ENCODE assay signal across 9 mouse cellular contexts in genomic region chr4:62736421-62736820, GRCm38 (mm10).
A peak's percentile ranks its signal among the peaks of the same experiment; 100 is the strongest.
DNase-seq lines count a peak whose midpoint lies in the region; ATAC-seq lines count a peak whose summit lies in the region.
"Had no signal": no experiment of that assay in that cellular context is flagged by ENCODE, and none has a peak within 500 bp of the region (broad histone marks: within the 10 kb centered on the region; RNA-seq: fewer than 3 reads in every experiment).

No protein-coding gene starts in this region.

- H3K4me1 ChIP-seq in hindbrain, embryonic 13.5 days (replicated peaks), result peaks cover 31% of the 10 kb centered on the region
- 0 out of 2 replicates have a peak, but pooled peaks cover 10% of the 10 kb centered on the region for H3K4me1 ChIP-seq in hindbrain, embryonic 14.5 days (replicated peaks; ENCODE audit: control insufficient read depth, insufficient read depth, low read length)

- no peaks in the 10 kb centered on the region for H3K27me3 ChIP-seq in hindbrain, embryonic 13.5 days
- no peaks in the 10 kb centered on the region for H3K27me3 ChIP-seq in hindbrain, embryonic 14.5 days (ENCODE audit: control insufficient read depth, insufficient read depth, low read length)
- H3K27me3 ChIP-seq: CH12.LX had no signal

- no peaks in the 10 kb centered on the region for H3K9me3 ChIP-seq in hindbrain, embryonic 13.5 days
- H3K9me3 ChIP-seq in hindbrain, embryonic 14.5 days (ENCODE audit: control insufficient read depth, low read length), result no peaks in the 10 kb centered on the region

- H3K4me3 ChIP-seq in hindbrain, embryonic 13.5 days, result no peak overlapping the region
- no peak overlapping the region for H3K4me3 ChIP-seq in hindbrain, embryonic 14.5 days (replicated peaks; ENCODE audit: low read length)

- peak overlapping the region; percentile 56; the same call in 1 of the 2 replicates for H3K9ac ChIP-seq in hindbrain, embryonic 13.5 days
- no peak overlapping the region for H3K9ac ChIP-seq in hindbrain, embryonic 14.5 days

- DNase-seq in hindbrain, embryonic 14.5 days (ENCODE audit: low spot score), result no peak
- DNase-seq in NIH3T3 (ENCODE audit: low read depth), result peak; percentile 79
- peak; percentile 60 for DNase-seq in gastrocnemius, postnatal 25 days
- peak; percentile 32 to 50 for DNase-seq in kidney, postnatal 36 days
- DNase-seq in urinary bladder, postnatal 10 days (ENCODE audit: low spot score), result no peak
- no peak for DNase-seq in adrenal gland, adult 8-10 months

- ATAC-seq in hindbrain, embryonic 13.5 days (ENCODE audit: low FRiP score), result no peak
- no peak for ATAC-seq in hindbrain, embryonic 14.5 days (ENCODE audit: low FRiP score)
- no peak for ATAC-seq in activated CD4-positive, CD25-positive, alpha-beta regulatory T cell, adult 4 months

- H3K4me2 ChIP-seq in hindbrain, embryonic 13.5 days, result no peak overlapping the region
- H3K4me2 ChIP-seq in hindbrain, embryonic 14.5 days (replicated peaks), result no peak overlapping the region

- H3K36me3 ChIP-seq in hindbrain, embryonic 13.5 days, result no peaks in the 10 kb centered on the region
- no peaks in the 10 kb centered on the region for H3K36me3 ChIP-seq in hindbrain, embryonic 14.5 days (replicated peaks; ENCODE audit: control insufficient read depth, insufficient read depth)

- H3K27ac ChIP-seq in hindbrain, embryonic 13.5 days, result 0 out of 2 replicates have a peak overlapping the region, but pooled peaks have one; percentile 3
- H3K27ac ChIP-seq in hindbrain, embryonic 14.5 days, result no peak overlapping the region

- 60% methylated on average over 7 of the region's 7 CpGs for WGBS in hindbrain, embryonic 13.5 days
- 53% methylated on average over 7 of the region's 7 CpGs for WGBS in hindbrain, embryonic 14.5 days

Comparison
In these comparisons a context has a peak if more than half of its experiments do, and no peak if none do; other contexts are left out.
1. DNase-seq: peak in NIH3T3 (single experiment), gastrocnemius, postnatal 25 days (single experiment) and kidney, postnatal 36 days (2 of 2); none in hindbrain, embryonic 14.5 days (single experiment), urinary bladder, postnatal 10 days (single experiment) and adrenal gland, adult 8-10 months (single experiment).